Mouse (Mus musculus): ENCODE measurements around the gene Hook2.

The Hook2 gene

DNA sequence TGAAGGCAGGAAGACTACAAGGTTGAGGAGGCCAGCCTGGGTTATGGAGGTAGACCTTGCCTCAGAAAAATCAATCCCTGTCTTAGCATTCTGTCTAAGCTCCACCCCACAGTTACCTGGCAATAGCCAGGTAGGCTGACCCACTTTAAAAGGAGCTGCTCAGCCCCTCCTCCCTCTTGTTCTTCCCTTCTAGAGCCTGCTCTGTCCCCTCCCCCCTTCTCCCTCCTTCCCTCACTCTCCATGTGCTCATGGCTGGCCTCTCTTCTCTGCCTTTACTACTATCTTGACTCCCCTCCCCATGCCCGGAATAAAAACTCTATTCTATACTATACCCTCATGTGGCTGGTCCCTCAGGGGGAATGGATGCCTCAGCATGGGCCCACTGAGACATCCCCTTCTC is 43.5 kb downstream of the Hook2 start:
- DNase-seq = no peak

DNA sequence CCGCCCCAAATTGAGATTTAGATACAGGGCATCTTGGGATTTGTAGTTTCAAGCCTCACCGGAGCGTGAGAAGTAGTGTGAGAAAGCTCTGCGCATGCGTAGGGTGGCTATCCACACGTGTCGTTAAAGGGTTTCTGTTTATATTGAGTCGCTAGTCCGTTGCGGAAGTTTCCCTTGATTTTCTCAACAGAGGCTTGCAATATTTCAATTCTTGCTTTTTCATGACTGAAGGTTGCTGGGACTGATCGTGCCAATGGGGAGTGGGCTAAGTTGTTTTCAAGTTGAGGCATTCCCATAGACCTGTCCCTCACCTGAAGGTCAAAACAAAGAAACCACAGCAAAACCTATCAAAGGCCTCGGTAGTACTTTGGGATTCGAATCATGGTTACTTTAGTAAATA is 44.4 kb downstream of the Hook2 start:
- DNase-seq = peak; percentile 64 to 77

DNA sequence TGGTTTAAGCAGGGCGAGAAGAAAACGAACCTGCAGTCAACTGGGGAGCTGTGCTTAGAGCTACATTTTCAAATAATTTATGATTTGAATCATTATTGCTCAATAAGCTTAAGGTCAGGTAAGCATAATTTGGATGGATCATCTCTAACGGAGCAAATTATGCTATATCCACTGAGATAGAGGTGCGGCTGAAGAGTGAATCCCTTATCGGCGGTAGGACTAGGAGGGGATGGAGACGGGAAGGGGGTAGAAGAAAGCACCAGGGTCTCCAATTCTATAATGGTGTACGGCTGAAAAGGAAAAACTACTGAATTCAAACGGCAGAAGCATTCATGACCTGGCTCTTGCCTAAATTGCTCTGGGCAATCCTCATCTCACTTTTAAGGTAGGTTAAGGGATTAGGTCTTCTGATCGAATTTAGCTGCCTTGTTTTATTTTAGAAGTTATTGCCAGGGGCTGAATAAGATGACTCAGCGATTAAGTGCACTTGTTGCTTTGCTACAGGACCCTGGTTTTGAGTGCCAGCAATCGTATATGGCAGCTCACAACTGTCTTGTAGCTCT is 44.8 kb downstream of the Hook2 start:
- no peak for DNase-seq

DNA sequence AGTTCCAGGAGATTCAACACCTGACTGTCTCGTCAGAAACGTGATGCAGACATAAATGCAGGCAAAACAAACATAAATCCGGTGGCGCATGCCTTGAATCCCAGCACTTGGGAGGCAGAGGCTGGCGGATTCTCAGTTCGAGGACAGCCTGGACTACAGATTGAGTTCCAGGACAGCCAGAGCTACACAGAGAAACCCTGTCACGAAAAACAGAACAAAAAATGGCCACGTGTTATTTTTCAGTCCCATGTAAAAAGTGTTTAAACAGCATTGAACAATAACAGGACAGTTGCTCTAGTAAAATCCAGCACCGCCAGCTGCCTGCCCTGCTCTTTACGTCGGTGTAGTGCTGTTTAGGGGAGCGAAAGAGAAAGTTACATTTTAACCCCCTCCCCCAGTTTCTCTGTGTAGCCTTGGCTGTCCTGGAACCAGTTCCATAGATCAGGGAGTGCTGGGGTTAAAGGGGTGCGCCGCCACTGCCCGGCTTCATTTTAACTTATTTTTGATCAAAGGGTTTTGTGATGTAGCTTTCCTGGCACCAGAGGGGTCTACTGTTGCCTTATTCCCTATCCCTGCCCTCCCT is 45.4 kb downstream of the Hook2 start:
- DNase-seq = no peak

DNA sequence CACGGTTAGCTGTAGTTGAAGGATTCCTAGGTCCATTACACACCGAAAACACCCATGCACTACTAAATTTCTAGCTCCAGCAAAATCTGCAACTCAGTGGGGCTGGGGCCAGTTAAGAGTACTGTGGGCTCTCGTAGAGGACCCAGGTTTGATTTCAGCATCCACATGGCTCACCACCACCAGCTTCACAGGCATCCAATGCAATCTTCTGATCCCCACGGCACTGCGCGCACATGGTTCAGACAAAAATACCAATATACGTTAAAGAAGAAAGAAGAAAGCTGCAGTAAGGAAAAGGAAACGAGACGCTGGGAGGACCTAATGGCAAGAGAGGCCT is 45.9 kb downstream of the Hook2 start:
- DNase-seq = no peak

DNA sequence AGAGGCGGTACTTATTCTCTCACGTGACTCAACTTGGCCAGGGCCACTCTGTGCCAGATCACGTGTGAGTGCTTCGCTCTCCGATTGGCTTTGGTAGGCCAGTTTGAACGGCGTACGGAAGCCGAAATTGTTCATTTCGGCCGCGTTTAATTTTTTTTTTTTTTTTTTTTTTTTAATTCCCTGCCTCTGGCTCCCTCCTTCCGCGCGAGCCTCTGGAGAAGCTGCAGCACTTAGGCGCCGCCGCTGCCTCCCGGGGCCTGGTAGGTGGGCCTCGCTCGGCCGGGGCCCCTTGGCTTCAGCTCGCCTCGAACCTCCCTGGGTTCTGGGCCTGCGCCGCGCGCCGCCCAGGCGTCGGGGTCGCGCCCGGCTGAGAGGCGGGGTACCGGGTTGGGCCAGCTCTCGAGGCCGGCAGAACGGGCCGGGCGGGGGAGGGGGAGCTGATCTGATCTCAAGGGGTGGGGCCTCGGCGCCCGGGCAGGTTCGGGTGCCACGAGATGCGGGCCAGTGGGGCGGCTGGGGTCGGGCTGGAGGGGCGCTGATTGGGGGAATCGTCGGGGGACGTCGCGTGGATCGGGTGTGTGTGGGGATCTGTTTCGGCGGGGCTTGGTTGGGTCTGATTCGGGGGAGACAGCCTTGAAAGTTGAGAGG is 46.4 kb downstream of the Hook2 start, which contains the start of gene Tnpo2:
Tnpo2 (plus strand) TSS at position 198 of the 648 bp plus-strand sequence.
- DNase-seq = peak; percentile 80 to 91

DNA sequence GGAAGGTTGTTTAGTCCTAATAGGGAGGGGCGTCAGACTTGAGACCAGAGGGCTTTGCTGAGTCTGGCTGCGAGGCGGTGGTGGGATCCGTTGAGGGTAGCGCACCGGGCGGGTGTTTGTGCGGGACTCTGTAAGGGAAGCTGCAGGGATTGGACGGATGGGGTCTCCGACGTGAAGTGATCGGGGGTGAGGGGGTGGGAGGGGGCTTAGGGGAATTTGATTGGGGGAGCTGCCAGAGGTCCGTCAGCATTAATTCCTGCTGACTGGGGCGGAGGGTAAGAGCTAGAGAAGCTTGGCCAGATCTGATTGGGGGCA is 46.9 kb downstream of the Hook2 start:
- DNase-seq = no peak

DNA sequence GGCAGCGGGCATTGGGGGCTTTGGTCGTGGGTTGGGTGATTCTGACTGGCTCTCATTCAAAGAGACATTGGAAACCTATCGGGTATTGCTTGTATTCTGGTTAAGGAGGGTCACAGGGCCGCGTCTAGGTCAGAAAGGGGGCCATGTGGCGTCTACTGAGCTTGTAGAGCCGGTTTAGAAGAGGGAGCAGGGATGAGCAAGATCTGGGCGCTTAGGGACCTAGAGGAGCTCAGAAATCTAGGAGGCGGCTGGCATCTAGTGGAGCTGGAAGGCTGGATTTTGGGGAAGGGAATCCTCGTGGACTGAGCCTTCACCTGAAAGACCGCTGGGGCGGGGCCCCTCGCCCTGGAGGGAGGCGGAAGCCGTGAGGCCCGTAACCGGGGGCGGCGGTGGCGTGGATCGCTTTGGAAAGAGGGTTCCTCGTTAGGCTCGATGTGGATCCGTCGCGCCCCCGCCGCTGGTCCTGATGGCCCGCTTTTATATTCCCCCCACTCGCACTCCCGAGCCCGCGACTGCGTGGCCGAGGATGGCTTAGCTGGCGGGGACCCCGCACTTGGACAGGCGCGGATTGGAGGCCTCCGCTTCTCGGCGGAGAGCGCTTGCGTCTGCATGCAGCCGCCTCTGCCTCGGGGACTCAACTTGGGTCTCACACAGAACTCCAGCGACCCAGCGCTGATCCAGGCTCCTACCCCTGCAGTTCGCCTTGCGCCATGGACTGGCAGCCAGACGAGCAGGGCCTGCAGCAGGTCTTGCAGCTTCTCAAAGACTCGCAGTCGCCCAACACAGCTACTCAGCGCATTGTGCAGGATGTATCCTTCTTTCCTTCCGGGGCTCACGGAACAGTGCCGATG is 47.5 kb downstream of the Hook2 start:
- DNase-seq = peak; percentile 60 to 64

DNA sequence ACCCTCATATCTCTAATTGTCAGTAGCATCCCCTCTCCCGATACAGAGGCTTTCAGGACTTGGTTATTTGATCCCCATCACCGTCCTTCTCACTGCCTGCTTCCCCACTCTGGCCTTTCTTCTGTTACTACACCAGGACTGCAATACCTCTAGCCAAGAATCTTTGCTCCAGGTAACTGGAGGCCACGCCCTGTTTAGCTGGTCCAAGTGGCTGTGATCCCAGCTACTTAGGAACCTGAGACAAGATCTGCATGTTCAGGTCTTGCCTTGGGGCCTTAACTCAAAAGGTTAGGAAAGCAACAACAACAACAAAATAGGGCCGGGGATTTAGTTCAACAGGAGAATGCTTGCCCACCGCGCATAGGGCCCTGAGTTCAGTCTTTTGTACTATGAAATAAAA is 53.2 kb downstream of the Hook2 start:
- DNase-seq = no peak
